Mouse (Mus musculus): ENCODE results near the gene Dhdh. TPM values are rescaled to one million over a fixed set of nuclear protein-coding genes. Genes with fewer than 3 reads are reported as not detected.
A peak's percentile ranks its signal among the peaks of the same experiment; 100 is the strongest.

The Dhdh gene
- total RNA-seq, 2 experiments from 2014 or later, result 4.5 to 6.0 TPM

DNA sequence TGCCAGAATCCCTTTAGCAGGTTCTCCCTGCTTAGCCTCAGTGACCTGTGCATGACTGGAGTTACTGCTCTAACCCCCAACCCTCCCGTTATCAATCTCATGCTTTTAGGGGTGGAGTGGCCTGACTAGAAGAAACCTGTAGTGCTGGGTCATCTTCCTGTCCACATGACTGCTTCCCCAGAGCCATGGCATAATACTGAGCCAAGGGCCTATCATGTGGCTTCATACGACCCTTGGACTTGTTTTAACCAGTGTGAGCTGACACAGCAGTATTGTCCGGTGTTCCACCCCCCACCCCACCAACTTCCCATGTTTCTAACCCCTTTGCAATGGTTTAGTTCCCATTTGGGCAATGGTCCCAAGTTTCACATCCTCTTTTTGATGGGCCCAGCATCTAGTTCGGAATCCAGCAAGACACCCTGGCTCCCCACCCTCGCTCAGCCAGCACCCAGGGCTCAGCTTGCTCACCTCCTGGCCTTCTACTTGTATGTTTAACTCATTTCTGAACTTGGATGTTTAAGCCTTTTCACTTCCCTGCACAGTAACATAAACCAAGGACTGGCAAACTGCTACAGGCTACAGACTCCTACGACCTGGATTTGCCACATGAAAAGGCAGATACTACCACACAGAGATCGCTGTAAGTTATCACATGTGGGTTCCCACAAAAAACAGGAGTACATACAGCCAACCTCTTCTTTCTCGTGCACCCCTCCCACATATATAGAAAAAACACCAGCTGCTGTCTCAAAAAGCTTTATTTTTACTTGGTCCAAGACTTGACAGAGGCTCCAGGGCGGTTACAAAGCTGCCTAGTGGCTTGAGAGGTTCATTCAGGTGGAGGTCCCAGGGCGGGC, 31.2 kb downstream of the Dhdh start:
- intact Hi-C loops (cut with DNase I), result no loop called here
- DNase-seq, result peak in 1 of 2 experiments; percentile 31

GRCm38 (mm10) chr7:45456721-45457203, 31.8 kb downstream of the Dhdh start:
- DNase-seq, result no peak
- intact Hi-C loops (cut with DNase I), result no loop called here

DNA sequence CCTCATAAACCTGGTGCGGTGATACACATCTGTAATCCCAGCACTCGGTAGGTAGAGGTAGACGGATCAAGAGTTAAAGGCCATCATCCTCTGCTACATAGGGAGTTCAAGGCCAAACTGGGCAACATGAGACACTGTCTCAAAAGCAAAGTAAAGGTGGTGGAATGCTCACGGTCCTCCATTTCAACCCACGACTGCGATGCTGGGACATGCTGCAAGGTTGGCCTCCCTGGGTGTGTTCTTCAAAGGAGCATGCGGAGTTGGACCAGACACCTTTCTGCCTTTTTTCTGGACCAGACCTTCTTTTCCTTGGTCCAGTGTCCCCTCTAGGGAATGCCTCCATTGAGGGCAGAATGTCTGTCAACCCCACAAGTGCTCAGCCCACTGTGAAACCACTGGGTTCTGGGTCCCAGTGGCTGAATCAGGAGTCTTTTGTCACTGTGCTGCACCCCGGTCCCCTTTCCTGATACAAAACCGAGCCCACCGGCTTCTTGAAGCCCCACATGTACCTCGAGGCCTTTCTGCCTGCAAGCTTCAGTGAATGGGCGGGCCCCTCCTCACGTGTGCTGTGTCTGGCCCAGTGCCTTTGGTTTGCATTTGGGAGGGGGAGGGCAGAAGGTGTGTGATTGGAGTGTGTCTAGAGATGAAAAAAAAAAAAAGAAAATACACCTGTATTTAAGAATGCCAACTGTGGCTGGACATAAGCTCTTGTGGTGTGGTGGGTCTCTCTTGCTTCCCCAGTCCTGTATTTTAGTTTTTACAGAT, 32.5 kb downstream of the Dhdh start:
- DNase-seq, result no peak
- intact Hi-C loops (cut with DNase I), result no loop called here

DNA sequence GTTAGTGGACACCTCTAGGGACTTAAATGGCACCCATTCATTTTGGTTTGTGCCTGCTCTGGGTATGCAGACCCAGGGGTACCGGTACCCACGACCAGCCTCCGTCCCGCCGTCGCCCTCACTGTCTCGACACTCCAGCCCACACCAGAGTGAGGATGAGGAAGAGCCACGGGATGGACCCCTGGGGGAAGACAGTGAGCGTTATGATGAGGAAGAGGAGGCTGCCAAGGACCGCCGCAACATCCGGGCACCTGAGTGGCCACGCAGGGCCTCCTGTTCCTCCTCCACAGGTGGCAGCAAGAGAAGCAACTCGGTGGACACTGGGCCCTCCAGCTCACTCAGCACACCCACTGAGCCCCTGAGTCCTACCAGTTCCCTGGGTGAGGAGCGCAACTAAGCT, 33.6 kb downstream of the Dhdh start:
- intact Hi-C loops (cut with DNase I), result loop anchor here (5.0 kb wide), 1 partner anchor 107 kb away; no protein-coding TSS in a partner anchor

DNA sequence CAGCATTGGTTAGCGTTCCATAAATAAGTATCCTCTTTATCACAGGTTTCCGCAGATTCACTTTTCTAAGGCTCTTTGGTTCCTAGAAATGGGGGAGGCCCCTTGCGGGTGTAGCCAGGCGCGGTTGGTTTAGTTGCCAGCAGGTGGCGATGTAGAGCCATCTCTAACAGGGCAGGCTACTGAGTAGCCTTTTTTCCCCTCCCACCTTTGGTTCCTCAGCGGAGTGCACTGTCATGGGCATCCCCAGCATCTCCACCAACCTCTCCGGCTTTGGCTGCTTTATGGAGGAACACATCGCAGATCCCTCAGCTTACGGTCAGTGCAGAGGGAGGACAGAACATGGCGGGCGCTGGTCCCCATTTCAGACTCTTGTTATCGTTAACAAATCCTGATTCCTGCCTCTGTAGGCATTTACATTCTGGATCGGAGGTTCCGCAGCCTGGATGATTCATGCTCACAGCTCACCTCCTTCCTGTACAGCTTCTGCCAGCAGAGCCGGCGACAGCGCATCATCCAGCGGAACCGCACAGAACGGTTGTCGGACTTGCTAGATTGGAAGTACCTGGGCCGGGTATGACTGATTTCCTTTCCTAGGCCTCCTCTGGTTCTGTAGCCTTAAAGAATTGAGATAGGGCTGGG, 37.1 kb downstream of the Dhdh start:
- intact Hi-C loops (cut with DNase I), result loop anchor here (5.0 kb wide), 1 partner anchor 111 kb away; no protein-coding TSS in a partner anchor
- DNase-seq, result peak; percentile 83 to 91

More for the DNA sequence above, 33.6 kb downstream of the Dhdh start:
- DNase-seq, result no peak

- intact Hi-C loops (cut with DNase I), result loop anchor here (5.0 kb wide), 1 partner anchor 112 kb away; no protein-coding TSS in a partner anchor
Measured at GRCm38 (mm10) chr7:45449974-45450373, 38.6 kb downstream of the Dhdh start.

DNA sequence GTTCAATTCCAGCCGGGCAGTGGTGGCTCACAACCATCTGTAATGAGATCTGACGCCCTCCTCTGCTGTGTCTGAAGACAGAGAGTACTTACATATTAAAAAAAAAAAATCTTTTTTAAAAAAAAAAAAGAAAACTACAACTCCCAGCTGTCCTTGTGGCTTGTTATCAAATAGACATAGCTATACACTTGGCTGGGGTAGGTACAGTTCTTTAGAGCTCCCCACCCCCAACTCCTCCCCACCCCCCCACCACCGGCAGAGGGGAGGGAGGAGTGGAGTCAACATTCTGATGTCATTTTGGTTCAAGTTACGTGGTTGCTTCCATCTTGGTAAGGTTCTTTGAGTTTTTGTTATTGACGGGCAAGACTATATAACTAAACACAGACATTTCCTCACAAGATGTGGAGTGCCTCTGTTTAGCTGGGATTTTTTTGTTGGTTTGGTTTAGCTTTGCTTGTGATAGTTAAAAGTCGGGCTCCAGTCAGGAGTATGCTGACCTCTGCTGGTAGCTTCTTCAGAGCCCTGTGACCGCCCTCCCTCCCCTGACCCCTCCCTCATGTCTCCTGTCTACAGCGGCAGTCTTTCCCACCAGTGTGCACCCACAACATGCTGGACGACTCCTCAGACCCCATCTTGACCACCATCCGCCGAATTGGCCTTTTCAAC, 41.1 kb downstream of the Dhdh start:
- DNase-seq, result peak in 1 of 2 experiments; percentile 54
- intact Hi-C loops (cut with DNase I), result no loop called here

More at GRCm38 (mm10) chr7:45449974-45450373, 38.6 kb downstream of the Dhdh start:
- DNase-seq, result no peak

- DNase-seq, result no peak
- intact Hi-C loops (cut with DNase I), result no loop called here
Measured at GRCm38 (mm10) chr7:45446589-45446988, 42.0 kb downstream of the Dhdh start.

GRCm38 (mm10) chr7:45443526-45444420, 44.8 kb downstream of the Dhdh start:
- intact Hi-C loops (cut with DNase I), result no loop called here
- no peak for DNase-seq

DNA sequence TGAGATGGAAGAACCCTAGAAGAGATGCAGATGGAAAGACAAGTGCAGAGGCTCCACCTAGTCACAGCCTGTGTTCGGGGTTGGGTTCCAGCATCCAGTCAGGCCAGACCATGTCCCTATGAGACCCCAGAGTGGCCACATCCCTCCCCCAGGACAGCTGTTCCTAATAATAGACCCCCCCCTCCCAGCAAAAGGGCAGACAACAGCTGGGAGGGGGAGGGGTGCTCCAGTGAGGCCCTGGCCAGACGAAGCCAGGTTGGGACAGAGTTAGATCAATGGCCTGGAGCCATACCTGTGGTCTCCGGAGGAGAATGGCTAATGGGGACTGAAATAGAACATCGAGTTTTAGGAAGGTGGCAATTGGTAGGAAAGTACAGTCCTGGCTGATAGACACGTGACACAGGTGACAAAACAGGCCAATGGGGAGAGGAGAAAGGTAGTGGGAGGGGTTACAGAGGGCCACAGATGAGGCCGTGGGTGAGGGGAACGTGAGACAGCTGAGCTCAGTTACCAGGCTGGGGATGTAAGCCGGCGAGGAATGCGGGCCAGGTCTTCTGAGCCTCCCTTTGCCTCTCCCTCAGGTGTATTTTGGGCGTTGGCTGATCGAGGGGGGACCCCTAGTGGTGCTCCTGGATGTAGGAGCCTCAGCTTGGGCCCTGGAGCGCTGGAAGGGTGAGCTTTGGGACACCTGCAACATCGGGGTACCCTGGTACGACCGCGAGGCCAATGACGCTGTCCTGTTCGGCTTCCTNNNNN, 50.9 kb downstream of the Dhdh start, which contains the start of gene Ruvbl2:
Gene Ruvbl2, minus strand, starts transcription at position 576 of the 756 bp plus-strand sequence.
- peak in 1 of 2 experiments; percentile 17 for DNase-seq
- intact Hi-C loops (cut with DNase I), result no loop called here

DNA sequence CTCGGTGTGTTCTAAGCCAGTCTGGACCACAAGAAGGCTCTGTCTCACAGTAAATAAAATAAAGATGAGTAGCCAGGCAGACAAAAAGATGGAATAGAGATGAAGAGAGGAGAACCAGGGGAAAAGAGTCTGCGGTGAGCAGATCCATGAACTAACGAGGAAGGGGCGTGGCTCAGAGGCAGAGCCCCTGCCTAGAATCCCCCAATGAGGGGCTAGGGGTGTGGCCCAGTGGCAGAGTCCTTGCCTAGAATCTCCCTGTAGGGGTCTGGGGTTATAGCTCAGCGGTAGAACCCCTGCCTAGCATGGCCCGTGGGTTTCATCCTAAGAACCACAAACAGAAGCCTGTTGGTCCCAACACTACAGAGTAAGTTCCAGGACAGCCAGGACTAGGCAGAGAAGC, 51.6 kb downstream of the Dhdh start:
- no peak for DNase-seq
- intact Hi-C loops (cut with DNase I), result no loop called here

- intact Hi-C loops (cut with DNase I), result no loop called here
- DNase-seq, result no peak
Measured at GRCm38 (mm10) chr7:45436444-45436843, 52.2 kb downstream of the Dhdh start.

DNA sequence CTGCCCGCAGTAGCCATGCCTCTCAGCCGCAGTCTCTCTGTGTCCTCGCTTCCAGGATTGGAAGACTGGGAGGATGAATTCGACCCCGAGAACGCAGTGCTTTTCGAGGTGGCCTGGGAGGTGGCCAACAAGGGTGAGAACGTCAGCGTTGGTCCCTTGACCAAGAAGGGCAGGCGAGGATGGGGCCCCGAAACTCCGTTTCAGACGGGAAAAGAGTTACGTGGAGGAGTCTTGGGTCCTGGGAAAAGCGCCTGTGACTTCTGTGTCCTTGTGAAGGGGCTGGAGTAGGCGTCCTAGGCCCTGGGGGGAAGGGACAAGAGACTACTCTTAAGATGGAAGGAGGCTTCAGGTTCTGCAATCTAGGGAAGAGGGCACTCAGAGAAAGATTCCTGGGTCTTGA, 53.6 kb downstream of the Dhdh start:
- no peak for DNase-seq
- intact Hi-C loops (cut with DNase I), result loop anchor here (2.0 kb wide), 1 partner anchor 28 kb away; no protein-coding TSS in a partner anchor

GRCm38 (mm10) chr7:45434203-45435015, 54.2 kb downstream of the Dhdh start, which contains the start of gene Gys1:
TSS of gene Gys1 (plus strand) at chr7:45434844.
- DNase-seq, result peak; percentile 100
- intact Hi-C loops (cut with DNase I), result loop anchor here (2.0 kb wide), 1 partner anchor 28 kb away; no protein-coding TSS in a partner anchor

- intact Hi-C loops (cut with DNase I), result loop anchor here (2.0 kb wide), 1 partner anchor 27 kb away; no protein-coding TSS in a partner anchor
- no peak for DNase-seq
Measured at GRCm38 (mm10) chr7:45433835-45434202, 54.8 kb downstream of the Dhdh start.

DNA sequence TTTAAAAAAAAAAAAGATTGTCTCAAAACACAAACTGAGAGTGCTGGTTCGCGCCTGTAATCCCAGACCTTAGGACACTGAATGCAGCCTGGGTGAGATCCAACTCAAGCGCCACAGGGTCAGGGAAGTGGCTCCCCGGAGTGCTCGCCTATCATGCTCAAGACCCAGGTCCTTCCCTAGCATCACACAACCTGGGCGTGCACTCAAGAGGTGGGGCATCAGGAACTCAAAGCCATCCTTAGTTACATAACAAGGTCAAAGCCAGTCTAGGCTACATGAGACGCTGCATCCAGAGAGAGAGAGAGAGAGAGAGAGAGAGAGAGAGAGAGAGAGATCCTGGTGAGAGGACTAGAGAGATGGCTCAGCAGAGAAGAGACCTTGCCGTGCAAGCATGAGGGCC, 62.0 kb downstream of the Dhdh start:
- intact Hi-C loops (cut with DNase I), result no loop called here

GRCm38 (mm10) chr7:45421194-45421593, 67.4 kb downstream of the Dhdh start:
- intact Hi-C loops (cut with DNase I), result no loop called here
- DNase-seq, result no peak

More for the DNA sequence above, 62.0 kb downstream of the Dhdh start:
- no peak for DNase-seq
